Mouse (Mus musculus): ENCODE results near the gene Dapp1.

GRCm38 (mm10) chr3:137976943-137977628 is 4.3 kb downstream of the Dapp1 start:
- no peak for TF ChIP-seq CTCF (IDR thresholded peaks at IDR 0.05; ENCODE audit: low read depth)
- TF ChIP-seq EP300 (IDR thresholded peaks at IDR 0.05; ENCODE audit: low read depth): no peak

All from liver, postnatal 0 days (tissue).